Mouse (Mus musculus) midbrain, embryonic 10.5 days (tissue): ENCODE data around the gene Hist3h2a. TPM values are rescaled to one million over a fixed set of nuclear protein-coding genes. Genes with fewer than 3 reads are reported as not detected.

Experiments used
- DNase-seq: peaks from one replicate; pipeline ENCODE4 v3.0.0-alpha.2; 2017; ENCODE audit warnings: low spot score
- H3K27ac ChIP-seq: fragments of 300-500 bp; sonication (generic); replicated peaks from 2 replicates; pipeline ENCODE4 v1.5.1; 2016; ENCODE audit warnings: mild to moderate bottlenecking
- H3K27me3 ChIP-seq: fragments of 300-500 bp; sonication (generic); 2 replicates; pipeline ENCODE4 v1.6.1; 2016; ENCODE audit warnings: low read depth, mild to moderate bottlenecking; ENCODE audit not compliant: poor library complexity, severe bottlenecking
- H3K36me3 ChIP-seq: fragments of 300-500 bp; sonication (generic); 2 replicates; pipeline ENCODE4 v1.6.1; 2016; ENCODE audit warnings: mild to moderate bottlenecking, moderate library complexity
- H3K4me1 ChIP-seq: fragments of 300-500 bp; sonication (generic); 2 replicates; pipeline ENCODE4 v1.6.1; 2016
- H3K4me3 ChIP-seq: fragments of 300-500 bp; sonication (generic); 2 replicates; pipeline ENCODE4 v1.5.1; 2016; ENCODE audit warnings: mild to moderate bottlenecking, moderate library complexity
- H3K9me3 ChIP-seq: fragments of 300-500 bp; sonication (generic); replicated peaks from 2 replicates; pipeline ENCODE4 v1.6.1; 2016; ENCODE audit warnings: mild to moderate bottlenecking
- WGBS: fragments of 180-500 bp; shearing (Covaris S2); methylation state at CpG from one replicate; pipeline ENCODE4 v1.1.7; 2016; 5-methylcytosine and 5-hydroxymethylcytosine counted together
- polyA plus RNA-seq: library from polyadenylated mRNA; unstranded; fragments of >200 nt; fragmentation: Nextera tagmentation; extraction: Ambion mirVana; gene quantifications from 2 replicates; pipeline ENCODE4 v1.2.1, GENCODE M21; 2016

The Hist3h2a gene
- polyA plus RNA-seq, 1 experiment from 2014 or later: 20.4 TPM

DNA sequence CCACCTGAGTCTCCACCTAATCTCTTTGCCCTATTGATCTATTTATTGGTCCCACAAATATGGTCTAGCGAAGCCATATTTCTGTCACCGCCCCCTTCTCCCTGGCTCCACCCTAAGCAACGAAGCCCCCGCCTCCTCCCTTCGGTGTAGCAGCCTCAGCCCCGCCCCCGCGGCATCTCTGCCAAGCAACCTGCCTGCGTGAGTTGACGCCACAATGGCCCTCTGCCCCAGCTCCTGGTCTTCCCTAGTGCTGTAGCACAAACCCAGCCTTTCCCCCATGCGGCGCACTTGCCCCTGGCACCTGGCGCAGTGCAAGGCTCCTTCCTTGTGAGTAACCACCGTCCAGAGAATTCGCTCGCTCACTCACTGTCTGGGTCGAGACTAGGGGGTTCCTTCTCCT, 9.1 kb downstream of the Hist3h2a start:
- Histone ChIP-seq H3K27ac (no peak overlapping the region), H3K36me3 (peaks cover 10% of the 10 kb centered on the region), H3K4me1 (peaks cover 36% of the 10 kb centered on the region), H3K27me3 (peaks cover 38% of the 10 kb centered on the region), H3K4me3 (0 out of 2 replicates have a peak overlapping the region, but pooled peaks have one; percentile 16), H3K9me3 (peaks cover 9% of the 10 kb centered on the region)
- no peak for DNase-seq
- 41% methylated on average over 17 of the region's 17 CpGs for WGBS

GRCm38 (mm10) chr11:58964216-58964615, 9.7 kb downstream of the Hist3h2a start:
- WGBS: 85% methylated on average over 7 of the region's 7 CpGs
- H3K27ac ChIP-seq: no peak overlapping the region
- peaks cover 31% of the 10 kb centered on the region for H3K27me3 ChIP-seq
- no peak overlapping the region for H3K4me3 ChIP-seq
- peaks cover 17% of the 10 kb centered on the region for H3K36me3 ChIP-seq
- DNase-seq: no peak
- peaks cover 34% of the 10 kb centered on the region for H3K4me1 ChIP-seq
- peaks cover 9% of the 10 kb centered on the region for H3K9me3 ChIP-seq

DNA sequence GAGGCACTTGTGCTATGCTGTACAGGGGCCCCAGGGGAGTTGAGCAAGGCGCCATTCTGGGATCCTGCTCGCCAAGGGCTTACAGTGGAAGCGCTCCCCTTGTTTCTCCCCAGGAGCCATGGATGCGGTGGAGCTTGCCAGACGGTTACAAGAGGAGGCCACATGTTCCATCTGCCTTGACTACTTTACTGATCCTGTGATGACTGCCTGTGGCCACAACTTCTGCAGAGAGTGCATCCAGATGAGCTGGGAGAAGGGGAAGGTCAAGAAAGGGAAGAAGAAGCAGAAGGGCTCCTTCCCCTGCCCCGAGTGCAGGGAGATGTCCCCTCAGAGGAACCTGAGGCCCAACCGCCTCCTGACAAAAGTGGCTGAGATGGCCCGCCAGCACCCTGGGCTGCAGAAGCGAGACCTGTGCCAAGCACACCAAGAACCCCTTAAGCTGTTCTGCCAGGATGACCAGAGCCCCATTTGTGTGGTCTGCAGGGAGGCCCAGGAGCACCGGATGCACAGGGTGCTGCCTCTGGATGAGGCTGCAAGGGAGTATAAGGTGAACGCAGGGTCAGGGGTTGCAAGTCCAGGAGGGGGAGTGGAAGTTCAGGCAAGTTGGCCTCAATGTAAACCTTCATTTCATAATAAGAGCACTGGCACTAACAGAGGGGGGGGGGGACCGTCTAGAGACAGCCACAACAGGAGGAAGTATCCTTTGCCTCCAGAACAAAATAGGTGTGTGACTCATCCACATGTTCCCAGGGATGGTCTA, 10.7 kb downstream of the Hist3h2a start:
- 47% methylated on average over 12 of the region's 12 CpGs for WGBS
- Histone ChIP-seq H3K27ac (peak overlapping the region; percentile 57), H3K36me3 (peaks cover 26% of the 10 kb centered on the region), H3K4me1 (peaks cover 24% of the 10 kb centered on the region), H3K27me3 (peaks cover 28% of the 10 kb centered on the region), H3K4me3 (no peak overlapping the region), H3K9me3 (peaks cover 9% of the 10 kb centered on the region)
- no peak for DNase-seq

DNA sequence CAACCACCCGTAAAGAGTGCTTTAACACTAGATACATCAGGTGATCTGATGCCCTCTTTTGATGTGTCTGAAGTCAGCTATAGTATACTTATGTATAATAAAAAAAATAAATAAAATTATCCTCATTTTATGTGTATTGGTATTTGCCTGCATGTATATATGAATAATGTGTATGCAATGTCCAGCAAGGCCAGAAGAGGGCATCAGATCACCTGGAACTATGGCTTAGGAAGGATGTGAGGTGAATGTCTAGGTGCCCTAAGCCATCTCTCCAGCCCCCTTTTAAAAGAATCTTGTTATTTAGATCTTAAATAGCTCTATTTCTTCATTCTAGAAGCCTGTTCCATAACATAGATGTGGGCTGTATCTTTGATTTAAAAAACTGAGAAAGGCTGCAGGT, 12.9 kb downstream of the Hist3h2a start:
- H3K27me3 ChIP-seq: peaks cover 14% of the 10 kb centered on the region
- no peaks in the 10 kb centered on the region for H3K9me3 ChIP-seq
- DNase-seq: no peak
- H3K4me3 ChIP-seq: no peak overlapping the region
- WGBS: 87% methylated on average over 1 of the region's 1 CpGs
- peaks cover 47% of the 10 kb centered on the region for H3K36me3 ChIP-seq
- no peak overlapping the region for H3K27ac ChIP-seq
- H3K4me1 ChIP-seq: peaks cover 23% of the 10 kb centered on the region

GRCm38 (mm10) chr11:58968551-58968950, 14.1 kb downstream of the Hist3h2a start:
- Histone ChIP-seq H3K9me3 (no peaks in the 10 kb centered on the region), H3K4me3 (no peak overlapping the region), H3K27me3 (peaks cover 2% of the 10 kb centered on the region; the same call in 1 of the 2 replicates), H3K36me3 (peaks cover 50% of the 10 kb centered on the region), H3K27ac (no peak overlapping the region), H3K4me1 (peaks cover 22% of the 10 kb centered on the region)
- DNase-seq: no peak
- WGBS: 84% methylated on average over 7 of the region's 7 CpGs

DNA sequence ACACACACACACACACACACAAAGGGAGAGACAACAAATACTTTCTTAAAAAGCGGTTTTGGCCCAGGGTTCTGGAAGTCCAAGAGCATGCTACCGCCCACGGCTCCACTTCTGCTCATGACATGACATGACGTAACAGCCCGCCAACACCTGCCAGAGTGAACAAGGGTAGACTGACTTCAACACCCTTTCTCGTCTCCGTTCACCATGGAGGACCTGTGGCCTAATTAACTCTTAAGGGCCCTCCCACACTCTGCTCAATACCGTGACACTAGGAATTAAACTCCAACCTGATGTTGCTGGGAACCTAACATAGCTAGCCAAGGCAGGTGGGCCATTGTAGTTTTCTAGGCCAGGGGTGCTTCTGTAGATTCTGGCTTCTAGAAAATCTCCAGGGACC, 14.5 kb downstream of the Hist3h2a start:
- no peak overlapping the region for H3K4me3 ChIP-seq
- H3K36me3 ChIP-seq: peaks cover 54% of the 10 kb centered on the region
- peaks cover 19% of the 10 kb centered on the region for H3K4me1 ChIP-seq
- WGBS: 84% methylated on average over 8 of the region's 8 CpGs
- no peak overlapping the region for H3K27ac ChIP-seq
- H3K27me3 ChIP-seq: no peaks in the 10 kb centered on the region
- no peak for DNase-seq
- H3K9me3 ChIP-seq: no peaks in the 10 kb centered on the region

- H3K4me1 ChIP-seq: peaks cover 16% of the 10 kb centered on the region
- H3K27ac ChIP-seq: no peak overlapping the region
- H3K27me3 ChIP-seq: no peaks in the 10 kb centered on the region
- DNase-seq: no peak
- 80% methylated on average over 6 of the region's 6 CpGs for WGBS
- H3K9me3 ChIP-seq: no peaks in the 10 kb centered on the region
- H3K4me3 ChIP-seq: no peak overlapping the region
- H3K36me3 ChIP-seq: peaks cover 60% of the 10 kb centered on the region
These were observed 15.2 kb downstream of the Hist3h2a start for GRCm38 (mm10) chr11:58969659-58970058.

GRCm38 (mm10) chr11:58970831-58971530, 16.5 kb downstream of the Hist3h2a start:
- Histone ChIP-seq H3K36me3 (peaks cover 71% of the 10 kb centered on the region), H3K27ac (no peak overlapping the region), H3K4me1 (peaks cover 10% of the 10 kb centered on the region), H3K9me3 (no peaks in the 10 kb centered on the region), H3K4me3 (no peak overlapping the region), H3K27me3 (no peaks in the 10 kb centered on the region)
- no peak for DNase-seq
- 92% methylated on average over 21 of the region's 21 CpGs for WGBS

GRCm38 (mm10) chr11:58971796-58972195, 17.3 kb downstream of the Hist3h2a start:
- Histone ChIP-seq H3K4me3 (no peak overlapping the region), H3K4me1 (peaks cover 18% of the 10 kb centered on the region), H3K36me3 (peaks cover 71% of the 10 kb centered on the region), H3K27ac (no peak overlapping the region), H3K9me3 (no peaks in the 10 kb centered on the region), H3K27me3 (no peaks in the 10 kb centered on the region)
- WGBS: 92% methylated on average over 3 of the region's 3 CpGs
- DNase-seq: no peak

- Histone ChIP-seq H3K27me3 (no peaks in the 10 kb centered on the region), H3K36me3 (peaks cover 52% of the 10 kb centered on the region), H3K4me1 (peaks cover 36% of the 10 kb centered on the region), H3K9me3 (no peaks in the 10 kb centered on the region), H3K4me3 (peak overlapping the region; percentile 9; the same call in 1 of the 2 replicates), H3K27ac (no peak overlapping the region)
- WGBS: 86% methylated on average over 3 of the region's 3 CpGs
- DNase-seq: no peak
These were observed 19.9 kb downstream of the Hist3h2a start for GRCm38 (mm10) chr11:58974414-58974813.

DNA sequence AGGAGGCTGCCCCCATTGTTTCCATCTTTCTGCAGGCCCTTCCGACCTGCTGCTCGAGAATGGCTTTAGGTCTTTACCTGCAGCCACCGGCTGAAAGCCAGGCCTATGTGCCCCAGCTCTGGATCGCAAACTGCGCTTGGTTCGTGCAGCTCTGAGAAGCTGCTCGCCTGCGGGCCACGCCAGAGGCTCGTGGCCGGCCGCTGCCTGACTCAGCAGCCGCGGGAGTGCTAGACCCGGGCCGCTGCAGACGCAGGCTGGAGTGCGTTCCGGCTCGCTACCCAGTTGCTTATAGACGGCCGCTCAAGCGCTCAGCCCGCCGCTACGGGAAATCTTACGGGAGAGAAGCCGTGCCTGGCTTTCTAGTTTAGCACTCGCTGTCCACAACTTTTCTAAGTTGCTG, 22.7 kb downstream of the Hist3h2a start:
- peak overlapping the region; percentile 95 for H3K4me3 ChIP-seq
- under 1% methylated on average over 29 of the region's 29 CpGs for WGBS
- no peaks in the 10 kb centered on the region for H3K27me3 ChIP-seq
- DNase-seq: peak; percentile 52
- H3K4me1 ChIP-seq: peaks cover 62% of the 10 kb centered on the region
- H3K36me3 ChIP-seq: peaks cover 36% of the 10 kb centered on the region
- H3K9me3 ChIP-seq: no peaks in the 10 kb centered on the region
- H3K27ac ChIP-seq: peak overlapping the region; percentile 91

- no peaks in the 10 kb centered on the region for H3K27me3 ChIP-seq
- H3K4me3 ChIP-seq: peak overlapping the region; percentile 95
- H3K27ac ChIP-seq: peak overlapping the region; percentile 91
- peaks cover 36% of the 10 kb centered on the region for H3K36me3 ChIP-seq
- no peaks in the 10 kb centered on the region for H3K9me3 ChIP-seq
- peaks cover 63% of the 10 kb centered on the region for H3K4me1 ChIP-seq
- no peak for DNase-seq
- 0% methylated on average over 21 of the region's 21 CpGs for WGBS
These were observed 23.1 kb downstream of the Hist3h2a start for GRCm38 (mm10) chr11:58977607-58978026.
